Mouse (Mus musculus): ENCODE data around the gene Thegl.

DNA sequence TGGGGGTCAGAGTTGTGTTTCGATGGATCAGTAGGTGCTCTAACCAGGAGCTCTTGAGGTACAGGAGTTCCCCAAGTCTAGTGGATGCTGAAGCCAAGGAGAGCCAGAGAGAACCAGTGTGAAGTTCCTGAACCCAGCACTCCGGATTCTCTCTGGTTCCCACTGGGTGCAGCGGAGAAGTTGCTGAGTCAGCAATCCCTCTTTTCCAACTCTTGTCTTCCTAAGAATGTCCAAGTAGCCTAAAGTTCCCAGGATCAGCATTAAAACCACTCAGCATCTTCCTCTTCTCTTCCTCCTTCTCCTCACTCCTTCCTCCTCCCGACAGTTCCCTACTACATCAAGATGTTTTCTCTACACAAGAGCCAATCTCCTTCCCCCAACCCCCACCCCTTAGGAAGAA, 68.6 kb downstream of the Thegl start:
- TF ChIP-seq GATA1 (IDR thresholded peaks at IDR 0.05; ENCODE audit: low read length) (no peak), TAL1 (IDR thresholded peaks at IDR 0.05; ENCODE audit: low read length) (no peak)

Measured in erythroblast, embryonic 14.5 days (primary cell).